Mouse (Mus musculus) yolk sac, embryonic 10.5 days (tissue): ENCODE data around the gene Nup210.

Experiments
- DNase-seq: peaks from one replicate; pipeline ENCODE4 v3.0.0-alpha.2; 2017; ENCODE audit warnings: low spot score

Gene Nup210

GRCm38 (mm10) chr6:91116244-91117145 is at the start of gene Nup210:
Gene Nup210 (minus strand): TSS chr6:91116829.
- peak; percentile 83 for DNase-seq

GRCm38 (mm10) chr6:91165210-91165609 is 48.6 kb upstream of the Nup210 start:
- peak; percentile 42 for DNase-seq

GRCm38 (mm10) chr6:91164584-91164983 is 48.0 kb upstream of the Nup210 start:
- no peak for DNase-seq

GRCm38 (mm10) chr6:91163195-91163911 is 46.7 kb upstream of the Nup210 start:
- DNase-seq, result peak; percentile 46

GRCm38 (mm10) chr6:91162314-91162713 is 45.7 kb upstream of the Nup210 start:
- DNase-seq, result no peak

- DNase-seq, result no peak
Measured at GRCm38 (mm10) chr6:91161506-91162235, 45.0 kb upstream of the Nup210 start.

- DNase-seq, result no peak
Measured at GRCm38 (mm10) chr6:91160976-91161375, 44.3 kb upstream of the Nup210 start.

- no peak for DNase-seq
Measured at GRCm38 (mm10) chr6:91160399-91160798, 43.8 kb upstream of the Nup210 start.

- DNase-seq, result no peak
Measured at GRCm38 (mm10) chr6:91159047-91159446, 42.4 kb upstream of the Nup210 start.

GRCm38 (mm10) chr6:91157237-91157570 is 40.6 kb upstream of the Nup210 start:
- DNase-seq, result no peak

GRCm38 (mm10) chr6:91156554-91157236 is 40.1 kb upstream of the Nup210 start, which contains the start of gene Hdac11:
Gene Hdac11 (plus strand): TSS chr6:91156665.
- peak; percentile 90 for DNase-seq

GRCm38 (mm10) chr6:91156062-91156461 is 39.4 kb upstream of the Nup210 start:
- DNase-seq, result no peak

- DNase-seq, result no peak
Measured at GRCm38 (mm10) chr6:91155286-91155685, 38.7 kb upstream of the Nup210 start.

GRCm38 (mm10) chr6:91154685-91155084 is 38.1 kb upstream of the Nup210 start:
- DNase-seq, result no peak

GRCm38 (mm10) chr6:91153549-91154064 is 37.0 kb upstream of the Nup210 start:
- DNase-seq, result peak; percentile 41

- no peak for DNase-seq
Measured at GRCm38 (mm10) chr6:91152892-91153548, 36.4 kb upstream of the Nup210 start.

- no peak for DNase-seq
Measured at GRCm38 (mm10) chr6:91147152-91147770, 30.6 kb upstream of the Nup210 start.

- DNase-seq, result no peak
Measured at GRCm38 (mm10) chr6:91146443-91147151, 30.0 kb upstream of the Nup210 start.

GRCm38 (mm10) chr6:91145572-91145971 is 28.9 kb upstream of the Nup210 start:
- DNase-seq, result no peak

- peak; percentile 42 for DNase-seq
Measured at GRCm38 (mm10) chr6:91145056-91145455, 28.4 kb upstream of the Nup210 start.
